Mouse (Mus musculus): ENCODE results near the gene Tigar. TPM values are rescaled to one million over a fixed set of nuclear protein-coding genes. Genes with fewer than 3 reads are reported as not detected.

The Tigar gene
- 9.5 to 10.9 TPM (median 9.8 TPM) in 4 replicates for total RNA-seq (2023; ENCODE audit: inconsistent age)

DNA sequence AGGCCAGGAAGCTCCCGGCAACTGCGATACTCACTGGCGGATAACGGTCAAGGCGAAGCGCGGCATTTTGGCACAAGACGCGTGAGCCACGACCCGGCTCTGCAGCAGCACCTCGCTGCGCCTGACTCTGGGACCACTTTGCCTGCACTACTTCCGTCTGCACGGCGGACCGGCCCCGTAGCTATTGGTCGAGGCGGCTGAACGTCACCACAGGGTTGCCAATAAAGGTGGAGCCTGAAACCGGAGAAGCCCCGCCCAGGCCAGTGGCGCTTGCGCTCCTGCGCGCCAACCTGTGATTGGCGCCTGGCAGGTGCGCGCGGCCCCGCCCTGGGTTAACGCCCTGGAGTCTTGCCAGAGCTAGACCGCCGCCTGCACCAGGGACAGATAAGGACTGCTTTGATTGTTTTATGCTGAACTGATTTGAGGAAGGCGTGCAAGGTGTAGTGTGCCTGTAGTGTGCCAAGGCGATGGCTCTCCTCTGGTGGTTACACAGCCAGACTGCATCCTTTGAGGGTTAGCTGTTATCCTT, at the start of gene Tigar:
TSS of gene Tigar (minus strand) at position 156 of the 529 bp plus-strand sequence.

GRCm38 (mm10) chr6:127152106-127152951, 43.0 kb upstream of the Tigar start, which contains the start of gene Ccnd2:
Gene Ccnd2 (minus strand): TSS chr6:127152193.

GRCm38 (mm10) chr6:127072817-127073216, 36.5 kb downstream of the Tigar start, which contains the start of gene Fgf23:
Gene Fgf23 (plus strand): TSS chr6:127072902.

Other genes with a start within 250 kb of the Tigar start
- 1.6 to 2.4 TPM (median 1.7 TPM) in 4 replicates for gene Dyrk4, start 187.7 kb downstream of the Tigar start, total RNA-seq (2023; ENCODE audit: inconsistent age)
- 2.1 to 4.6 TPM (median 3.3 TPM) in 4 replicates for gene Rad51ap1, start 170.0 kb downstream of the Tigar start, total RNA-seq (2023; ENCODE audit: inconsistent age)
- 37.6 to 40.9 TPM (median 38.6 TPM) in 4 replicates for gene D6Wsu163e, start 169.6 kb downstream of the Tigar start, total RNA-seq (2023; ENCODE audit: inconsistent age)
- not detected in 4 replicates for gene Fgf6, start 94.0 kb downstream of the Tigar start, total RNA-seq (2023; ENCODE audit: inconsistent age)
- gene Fgf23, start 36.7 kb downstream of the Tigar start, total RNA-seq (2023; ENCODE audit: inconsistent age), result not detected in 4 replicates
- 72.1 to 113 TPM (median 104 TPM) in 4 replicates for gene Ccnd2, start 42.6 kb upstream of the Tigar start, total RNA-seq (2023; ENCODE audit: inconsistent age)

All from B cell, adult (primary cell).